Mouse (Mus musculus) kidney, adult 2 months (tissue): ENCODE measurements around the gene Wwc2.

Experiments used
- CTCF ChIP-seq: fragments of 200-500 bp; conservative IDR thresholded peaks from 2 replicates; pipeline ENCODE4 v1.5.1; 2011; ENCODE audit warnings: low read depth, mild to moderate bottlenecking, control low read depth, low read length, moderate library complexity, mixed read lengths; ENCODE audit not compliant: insufficient read depth, insufficient read length
- POLR2A ChIP-seq: fragments of 200-500 bp; IDR thresholded peaks from one replicate; pipeline ENCODE4 v1.6.1; 2011; ENCODE audit warnings: low read depth, low read length, control low read depth

- TF ChIP-seq CTCF (no peak), POLR2A (no peak)
Measured at GRCm38 (mm10) chr8:47804262-47804661, 186.5 kb downstream of the Wwc2 start.
